Mouse (Mus musculus): ENCODE data around the gene Ccdc12. TPM values are rescaled to one million over a fixed set of nuclear protein-coding genes. Genes with fewer than 3 reads are reported as not detected.

Ccdc12 gene
- polyA plus RNA-seq, 1 experiment = 125 TPM

DNA sequence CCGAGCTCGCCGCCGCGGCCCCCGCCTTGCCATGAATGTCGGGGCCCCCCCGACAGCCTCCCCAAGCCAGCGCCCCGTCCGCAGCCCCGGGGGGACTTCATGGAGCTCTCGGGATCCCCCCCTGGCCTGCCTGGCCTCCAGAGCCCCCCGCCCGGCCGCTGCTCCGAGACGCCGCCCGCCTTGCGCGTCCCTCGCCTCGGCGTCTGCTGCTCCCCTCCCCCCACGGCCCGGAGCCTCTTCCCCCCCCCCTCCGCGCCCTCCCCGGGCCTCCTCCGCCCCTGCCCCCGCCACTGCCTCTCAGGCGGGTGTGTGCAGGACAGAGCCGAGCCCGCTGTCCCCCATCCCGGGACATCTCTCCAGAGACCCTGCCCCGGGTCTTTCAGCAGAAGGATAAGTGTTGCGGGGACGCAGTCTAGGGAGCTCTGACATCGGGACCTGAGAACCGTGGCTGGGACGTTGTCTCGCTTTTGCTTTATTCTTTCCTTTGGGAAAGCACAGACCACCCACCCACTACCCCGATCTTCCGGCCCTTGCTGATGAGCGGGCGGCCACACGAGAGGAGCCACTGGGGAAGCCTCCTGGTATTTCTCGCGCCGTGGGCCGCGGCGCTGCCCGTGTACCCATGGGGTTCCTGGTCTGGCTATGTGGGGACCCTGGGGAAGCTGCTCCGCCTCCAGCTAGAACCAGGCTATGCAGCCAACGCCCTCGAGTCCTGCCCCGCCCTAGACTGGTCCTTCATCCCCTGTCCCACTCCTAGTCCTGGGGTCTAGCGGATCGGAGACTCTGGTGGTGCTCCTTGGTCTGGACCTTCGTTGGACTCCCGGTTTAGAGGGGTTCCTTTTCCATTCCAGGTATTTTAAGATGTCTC, 87.4 kb downstream of the Ccdc12 start:
- peaks cover 21% of the 10 kb centered on the region; the same call in 1 of the 2 replicates for H3K4me1 ChIP-seq (ENCODE audit: control insufficient read depth, insufficient read depth, low read length)
- peak overlapping the region; percentile 87 for H3K4me3 ChIP-seq (ENCODE audit: insufficient read depth, low read depth, low read length)
- no peaks in the 10 kb centered on the region; the same call in none of the 2 replicates for H3K36me3 ChIP-seq (ENCODE audit: control insufficient read depth, insufficient read depth, low read length)
- H3K27me3 ChIP-seq (replicated peaks; ENCODE audit: control insufficient read depth, insufficient read depth, low read length) = no peaks in the 10 kb centered on the region
- peak overlapping the region; percentile 86; the same call in 1 of the 2 replicates for H3K27ac ChIP-seq (ENCODE audit: insufficient read depth, low read depth, low read length)
- TF ChIP-seq POLR2A (IDR thresholded peaks at IDR 0.05; ENCODE audit: low read depth, low read length) = no peak
- DNase-seq = peak; percentile 56
- WGBS = 14% methylated on average over 54 of the region's 63 CpGs

DNA sequence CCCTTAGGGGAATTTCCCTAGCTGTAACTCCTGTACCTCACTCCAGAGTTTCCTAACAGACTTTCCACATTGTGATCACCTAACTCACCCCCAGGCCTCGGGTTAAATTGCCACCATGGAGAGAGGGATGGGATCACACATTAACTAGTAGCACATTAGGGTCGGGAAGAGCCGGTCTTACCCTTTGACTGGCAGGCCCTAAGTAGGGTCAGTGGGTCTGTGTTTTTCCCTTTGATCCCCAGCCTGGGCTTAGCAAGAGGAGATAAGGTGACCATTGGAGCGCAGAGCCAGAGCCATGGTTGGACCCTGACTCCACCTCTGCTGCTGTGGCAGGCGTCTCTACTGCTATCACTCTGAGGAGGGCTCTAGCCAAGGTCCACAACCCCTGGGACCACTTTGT, 89.4 kb downstream of the Ccdc12 start:
- no peaks in the 10 kb centered on the region; the same call in 1 of the 2 replicates for H3K36me3 ChIP-seq (ENCODE audit: control insufficient read depth, insufficient read depth, low read length)
- 31% methylated on average over 5 of the region's 5 CpGs for WGBS
- no peaks in the 10 kb centered on the region for H3K27me3 ChIP-seq (replicated peaks; ENCODE audit: control insufficient read depth, insufficient read depth, low read length)
- peak overlapping the region; percentile 94 for H3K27ac ChIP-seq (ENCODE audit: insufficient read depth, low read depth, low read length)
- peaks cover 30% of the 10 kb centered on the region; the same call in 1 of the 2 replicates for H3K4me1 ChIP-seq (ENCODE audit: control insufficient read depth, insufficient read depth, low read length)
- peak overlapping the region; percentile 87 for H3K4me3 ChIP-seq (ENCODE audit: insufficient read depth, low read depth, low read length)
- TF ChIP-seq CTCF (conservative IDR thresholded peaks at IDR 0.05; ENCODE audit: insufficient read depth, insufficient read length, low read depth, low read length) (no peak), POLR2A (IDR thresholded peaks at IDR 0.05; ENCODE audit: low read depth, low read length) (peak; percentile 37)
- peak; percentile 92 for DNase-seq

DNA sequence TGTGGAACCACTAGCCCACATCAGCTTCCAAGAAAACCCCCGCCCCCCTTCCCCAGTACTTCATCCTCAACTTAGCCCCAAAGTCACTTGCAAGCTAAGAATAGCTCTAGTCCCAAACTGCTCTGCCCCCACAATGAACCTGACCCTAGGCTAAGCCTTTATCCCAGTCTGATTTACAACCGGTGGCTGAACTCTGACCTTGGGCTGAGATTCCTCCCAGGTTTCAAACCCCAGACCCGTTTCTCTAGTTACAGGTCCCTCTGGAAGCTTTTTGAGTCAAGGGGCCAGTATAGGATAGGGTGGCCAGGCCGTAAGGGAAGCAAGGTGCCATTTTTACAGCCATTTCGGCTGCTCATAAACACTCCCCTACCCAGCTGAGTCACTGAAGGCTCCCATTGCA, 89.9 kb downstream of the Ccdc12 start:
- Histone ChIP-seq H3K27ac (ENCODE audit: insufficient read depth, low read depth, low read length) (peak overlapping the region; percentile 94), H3K27me3 (replicated peaks; ENCODE audit: control insufficient read depth, insufficient read depth, low read length) (no peaks in the 10 kb centered on the region), H3K36me3 (ENCODE audit: control insufficient read depth, insufficient read depth, low read length) (no peaks in the 10 kb centered on the region; the same call in 1 of the 2 replicates), H3K4me1 (ENCODE audit: control insufficient read depth, insufficient read depth, low read length) (peaks cover 32% of the 10 kb centered on the region; the same call in 1 of the 2 replicates), H3K4me3 (ENCODE audit: insufficient read depth, low read depth, low read length) (peak overlapping the region; percentile 53)
- DNase-seq = peak; percentile 62
- TF ChIP-seq CTCF (conservative IDR thresholded peaks at IDR 0.05; ENCODE audit: insufficient read depth, insufficient read length, low read depth, low read length) = no peak
- no peak for TF ChIP-seq POLR2A (IDR thresholded peaks at IDR 0.05; ENCODE audit: low read depth, low read length)
- WGBS = 50% methylated on average over 5 of the region's 5 CpGs

DNA sequence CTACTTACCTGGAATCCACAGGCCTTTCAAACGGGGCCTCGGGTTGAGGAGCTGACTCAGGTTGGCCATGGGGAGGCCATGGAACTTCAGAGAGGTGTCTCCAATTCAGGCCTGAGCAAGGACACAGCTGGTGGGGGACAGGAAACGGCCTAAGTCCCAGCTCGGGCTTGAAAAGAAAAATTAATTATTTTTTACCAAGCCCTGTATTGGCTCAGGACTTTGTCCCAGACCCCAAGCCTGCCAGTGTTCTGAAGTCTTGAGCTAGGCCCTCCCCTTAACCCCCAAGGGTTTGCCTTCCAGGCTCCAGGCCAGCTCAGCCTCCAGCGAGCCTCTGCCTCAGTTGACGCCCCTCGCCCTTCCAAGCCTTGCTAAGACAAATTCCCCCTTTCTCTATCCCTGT, 90.7 kb downstream of the Ccdc12 start, which contains the start of gene Pth1r:
Gene Pth1r, minus strand, starts transcription at position 185 of the 400 bp plus-strand sequence.
- TF ChIP-seq POLR2A (IDR thresholded peaks at IDR 0.05; ENCODE audit: low read depth, low read length) (no peak), CTCF (conservative IDR thresholded peaks at IDR 0.05; ENCODE audit: insufficient read depth, insufficient read length, low read depth, low read length) (no peak)
- WGBS = 44% methylated on average over 7 of the region's 7 CpGs
- H3K4me1 ChIP-seq (ENCODE audit: control insufficient read depth, insufficient read depth, low read length) = peaks cover 26% of the 10 kb centered on the region; the same call in 1 of the 2 replicates
- peak; percentile 88 for DNase-seq
- no peaks in the 10 kb centered on the region; the same call in 1 of the 2 replicates for H3K36me3 ChIP-seq (ENCODE audit: control insufficient read depth, insufficient read depth, low read length)
- no peaks in the 10 kb centered on the region for H3K27me3 ChIP-seq (replicated peaks; ENCODE audit: control insufficient read depth, insufficient read depth, low read length)
- H3K4me3 ChIP-seq (ENCODE audit: insufficient read depth, low read depth, low read length) = peak within 1 kb of the TSS; percentile 53
- H3K27ac ChIP-seq (ENCODE audit: insufficient read depth, low read depth, low read length) = peak within 1 kb of the TSS; percentile 94

- H3K4me3 ChIP-seq (ENCODE audit: insufficient read depth, low read depth, low read length) = no peak overlapping the region
- H3K27ac ChIP-seq (ENCODE audit: insufficient read depth, low read depth, low read length) = peak overlapping the region; percentile 93
- no peaks in the 10 kb centered on the region for H3K36me3 ChIP-seq (ENCODE audit: control insufficient read depth, insufficient read depth, low read length)
- peaks cover 26% of the 10 kb centered on the region; the same call in 1 of the 2 replicates for H3K4me1 ChIP-seq (ENCODE audit: control insufficient read depth, insufficient read depth, low read length)
- TF ChIP-seq POLR2A (IDR thresholded peaks at IDR 0.05; ENCODE audit: low read depth, low read length) (peak; percentile 9), CTCF (conservative IDR thresholded peaks at IDR 0.05; ENCODE audit: insufficient read depth, insufficient read length, low read depth, low read length) (no peak)
- H3K27me3 ChIP-seq (replicated peaks; ENCODE audit: control insufficient read depth, insufficient read depth, low read length) = no peaks in the 10 kb centered on the region
- DNase-seq = peak; percentile 91
- WGBS = 39% methylated on average over 2 of the region's 2 CpGs
These were observed 92.1 kb downstream of the Ccdc12 start for GRCm38 (mm10) chr9:110748451-110748850.

DNA sequence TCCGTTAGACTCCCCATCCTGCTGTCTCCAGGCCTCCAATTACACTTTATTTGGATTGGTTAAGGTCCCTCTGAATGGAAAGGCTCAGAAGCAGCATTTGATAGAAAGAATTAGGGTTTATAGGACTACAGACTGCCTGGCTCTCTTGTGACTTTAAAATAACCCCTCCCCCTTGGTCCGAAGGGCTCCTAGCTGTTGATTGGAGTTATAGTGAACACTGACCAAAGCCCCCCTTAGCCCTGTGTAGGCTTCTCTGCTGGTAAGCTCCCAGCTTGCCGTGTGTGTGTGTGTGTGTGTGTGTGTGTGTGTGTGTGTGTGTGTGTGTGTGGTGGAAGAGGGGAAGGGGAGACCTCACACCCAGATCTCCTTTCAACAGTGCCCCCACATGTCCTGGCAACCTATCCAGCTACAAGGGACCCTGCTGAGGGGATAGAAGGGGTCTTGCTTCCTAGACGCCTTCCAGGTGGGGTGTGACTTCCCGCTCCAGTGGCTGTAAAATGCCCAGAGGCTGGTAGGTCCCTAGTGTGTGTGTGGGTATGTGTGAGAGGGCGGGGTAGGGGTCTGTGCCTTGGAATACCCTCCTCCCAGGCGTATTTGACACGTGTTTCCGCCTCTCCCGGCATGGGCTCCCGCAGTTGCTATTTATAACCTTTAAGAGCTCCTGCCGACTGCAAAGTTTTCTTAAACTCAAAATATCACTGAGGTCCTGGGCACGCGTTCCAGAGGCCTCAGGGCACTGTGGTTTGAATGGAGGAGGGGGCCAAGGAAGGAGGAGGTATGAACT, 94.3 kb downstream of the Ccdc12 start:
- TF ChIP-seq POLR2A (IDR thresholded peaks at IDR 0.05; ENCODE audit: low read depth, low read length) (no peak), CTCF (conservative IDR thresholded peaks at IDR 0.05; ENCODE audit: insufficient read depth, insufficient read length, low read depth, low read length) (no peak)
- Histone ChIP-seq H3K4me1 (ENCODE audit: control insufficient read depth, insufficient read depth, low read length) (peaks cover 26% of the 10 kb centered on the region; the same call in 1 of the 2 replicates), H3K27me3 (replicated peaks; ENCODE audit: control insufficient read depth, insufficient read depth, low read length) (no peaks in the 10 kb centered on the region), H3K36me3 (ENCODE audit: control insufficient read depth, insufficient read depth, low read length) (no peaks in the 10 kb centered on the region), H3K4me3 (ENCODE audit: insufficient read depth, low read depth, low read length) (no peak overlapping the region), H3K27ac (ENCODE audit: insufficient read depth, low read depth, low read length) (peak overlapping the region; percentile 21; the same call in 1 of the 2 replicates)
- 41% methylated on average over 14 of the region's 14 CpGs for WGBS
- DNase-seq = no peak
